Mouse (Mus musculus) thymus, postnatal 4 days (tissue): Measurements from ENCODE around the gene Trpv4.
A peak's percentile ranks its signal among the peaks of the same experiment; 100 is the strongest.

Experiments
- DNase-seq: peaks from one replicate; pipeline ENCODE4 v3.0.0; 2021

Gene Trpv4

DNA sequence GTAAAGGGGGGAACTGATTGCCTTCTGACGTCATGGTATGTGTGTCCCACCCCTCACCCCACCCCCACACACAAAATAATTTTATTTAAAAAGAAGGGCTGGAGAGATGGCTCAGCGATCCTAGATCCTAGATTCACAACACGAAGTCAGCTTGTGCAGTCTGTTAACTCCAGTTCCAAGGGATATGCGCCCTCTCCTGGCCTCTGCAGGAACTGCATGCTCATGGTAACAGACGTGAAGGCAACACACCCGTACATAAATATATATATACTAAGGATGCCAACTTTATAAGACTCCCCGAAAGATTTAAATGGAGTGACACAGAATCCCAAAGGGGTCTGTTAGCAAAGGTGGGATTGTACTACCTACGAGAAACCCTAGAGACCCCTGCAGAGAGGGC lies 39.4 kb downstream of the Trpv4 start:
- DNase-seq = peak; percentile 93

DNA sequence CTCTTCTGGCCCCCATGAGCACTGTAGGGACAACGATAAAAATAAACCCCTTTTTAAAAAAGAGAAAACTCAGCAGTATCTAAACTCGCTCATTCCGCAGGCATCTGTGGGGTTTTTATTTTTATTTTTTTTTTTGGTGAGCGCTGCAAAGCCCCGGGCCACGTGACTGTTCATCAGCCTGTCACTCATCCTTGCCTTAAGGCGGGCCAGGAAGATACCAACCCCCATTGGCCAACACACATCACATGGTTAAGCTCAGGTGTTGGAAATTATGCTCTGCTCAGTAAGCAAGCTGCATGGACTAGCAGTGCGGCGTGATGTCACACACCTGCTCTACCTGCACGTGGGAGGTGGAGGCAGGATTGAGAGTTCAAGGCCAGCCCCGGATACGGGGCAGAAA lies 40.4 kb downstream of the Trpv4 start:
- no peak for DNase-seq

DNA sequence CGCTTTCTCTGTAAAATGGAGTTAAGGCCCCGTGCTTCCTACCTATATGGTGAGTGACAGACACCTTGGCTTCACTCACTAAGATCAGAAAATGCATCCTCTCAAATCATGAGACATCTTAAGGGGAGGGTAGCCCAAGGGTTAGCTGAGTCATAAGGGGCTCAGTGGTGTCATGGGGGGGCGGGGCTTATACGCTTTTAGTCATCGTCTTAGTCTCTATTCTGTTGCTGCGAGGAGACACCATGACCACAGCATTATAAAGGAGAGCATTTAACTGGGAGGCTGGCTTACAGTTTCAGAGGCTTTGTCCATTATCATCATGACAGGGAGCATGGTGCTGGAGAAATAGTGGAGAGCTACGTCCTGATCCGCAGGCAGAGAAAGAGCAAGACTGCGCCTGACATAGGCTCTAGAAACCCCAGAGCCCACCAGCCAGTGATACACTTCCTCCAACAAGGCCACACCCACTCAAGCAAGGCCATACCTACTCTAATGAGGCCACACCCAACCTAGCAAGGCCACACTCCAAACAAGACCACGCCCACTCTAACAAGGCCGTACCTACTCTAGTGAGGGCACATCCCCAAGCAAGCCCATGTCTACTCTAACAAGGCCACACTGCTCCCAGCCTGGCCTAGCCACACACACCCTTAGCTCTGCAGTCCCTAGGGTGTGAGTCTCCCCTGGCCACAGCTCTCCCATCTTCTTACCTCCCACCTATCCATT lies 41.7 kb downstream of the Trpv4 start:
- no peak for DNase-seq

DNA sequence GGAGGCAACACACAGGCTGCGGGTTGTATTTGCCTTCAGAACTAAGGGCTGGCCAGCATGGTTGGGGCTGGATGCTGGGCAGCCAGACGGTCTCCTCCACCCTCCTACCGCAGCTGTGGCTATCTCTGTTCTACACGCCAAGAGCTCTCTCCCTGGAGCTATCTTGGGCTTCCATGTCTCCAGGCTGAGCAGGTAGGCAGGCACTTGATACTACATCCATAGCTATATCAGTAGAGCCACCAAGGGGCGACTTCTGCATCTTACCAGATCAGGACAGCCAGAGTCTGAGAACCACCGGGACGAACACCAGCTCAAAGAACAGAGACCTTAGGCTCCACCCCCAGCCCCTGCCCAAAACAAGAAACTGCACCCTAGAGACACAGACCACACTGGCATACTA lies 43.4 kb downstream of the Trpv4 start:
- DNase-seq = no peak

DNA sequence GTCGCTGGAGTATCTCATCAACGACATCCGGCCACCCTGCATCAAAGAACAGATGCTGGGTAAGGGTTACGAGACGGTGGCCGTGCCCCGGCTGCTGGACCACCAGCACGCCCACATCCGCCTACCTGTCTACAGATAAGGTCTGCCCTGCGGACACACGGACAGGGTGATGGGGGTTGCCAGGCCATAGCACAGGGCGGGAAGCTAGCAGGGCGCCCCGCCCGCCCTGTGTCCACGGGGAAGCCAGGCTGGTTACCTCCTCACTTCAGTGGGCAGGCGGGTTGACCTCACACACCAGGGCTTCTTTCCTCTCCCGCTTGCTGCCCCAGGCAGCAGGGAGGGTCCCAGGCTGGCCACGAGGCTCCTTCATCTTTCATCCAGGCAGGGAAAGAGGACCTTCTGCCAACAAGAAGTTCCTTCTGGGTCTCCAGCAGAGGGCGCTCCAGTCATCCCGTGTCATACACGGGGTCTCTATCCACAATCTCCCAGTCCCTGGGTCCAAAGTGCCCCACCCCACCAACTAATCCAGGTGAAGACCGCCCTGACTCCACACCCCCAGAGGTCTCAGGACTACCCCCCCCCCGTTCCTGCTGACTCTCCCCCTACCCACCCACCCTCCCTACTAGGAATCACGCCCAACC lies 46.1 kb downstream of the Trpv4 start:
- DNase-seq = peak; percentile 90

DNA sequence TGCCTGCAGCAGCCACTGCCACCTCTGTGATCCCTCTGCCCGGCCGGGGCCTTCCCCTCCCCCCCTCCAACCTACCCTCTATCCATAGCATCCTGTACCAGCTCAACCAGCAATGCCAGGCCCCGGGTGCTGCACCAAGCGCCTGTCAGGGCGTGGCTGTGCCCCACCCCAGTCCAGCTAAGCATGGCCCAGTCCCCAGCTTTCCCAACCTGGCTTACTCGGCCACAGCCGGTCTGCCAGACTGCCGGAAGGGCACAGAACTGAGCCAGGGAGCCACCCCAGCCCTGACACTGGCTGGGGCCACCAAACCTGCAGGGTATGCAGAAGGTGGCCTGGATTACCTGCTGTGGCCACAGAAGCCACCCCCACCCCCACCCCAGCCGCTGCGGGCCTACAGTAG lies 47.0 kb downstream of the Trpv4 start:
- no peak for DNase-seq

DNA sequence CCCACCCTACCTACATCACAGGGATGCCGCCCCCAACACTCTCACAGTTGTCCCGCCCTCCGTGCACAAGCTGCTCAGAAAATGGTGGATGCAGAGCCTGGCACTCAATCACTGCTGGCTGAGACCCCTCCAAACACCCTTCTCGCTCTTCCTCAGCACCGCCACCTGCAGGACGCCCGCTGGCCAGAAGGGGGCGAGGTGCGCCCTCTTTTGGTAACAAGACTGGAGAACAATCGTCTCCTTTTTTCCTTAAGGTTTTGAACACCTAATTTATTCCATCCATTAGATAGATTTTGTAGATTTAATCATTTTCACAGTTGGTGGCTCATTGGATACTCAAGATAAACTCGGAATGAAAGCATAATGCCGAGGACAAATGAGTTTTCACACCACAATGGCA lies 49.7 kb downstream of the Trpv4 start:
- peak; percentile 95 for DNase-seq

DNA sequence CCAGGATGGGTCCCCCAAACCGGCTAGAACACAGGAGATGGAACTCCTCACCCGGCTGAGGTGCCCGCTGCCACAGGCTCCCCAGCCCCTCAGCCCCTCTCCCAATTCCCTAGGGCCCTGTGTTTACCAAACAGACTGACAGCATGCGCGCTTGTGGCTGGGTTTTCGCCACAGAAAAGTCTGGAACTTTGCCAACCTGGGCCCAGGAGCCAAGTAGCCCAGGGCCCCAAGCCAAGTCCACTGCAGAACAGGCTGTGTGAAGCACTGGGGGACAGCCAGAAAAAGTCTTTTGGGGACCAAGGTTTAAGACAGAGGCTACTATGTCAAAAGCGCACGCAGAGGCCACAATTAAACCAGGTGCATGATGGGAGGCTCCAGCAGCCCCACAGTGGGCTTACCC lies 50.6 kb downstream of the Trpv4 start:
- no peak for DNase-seq

DNA sequence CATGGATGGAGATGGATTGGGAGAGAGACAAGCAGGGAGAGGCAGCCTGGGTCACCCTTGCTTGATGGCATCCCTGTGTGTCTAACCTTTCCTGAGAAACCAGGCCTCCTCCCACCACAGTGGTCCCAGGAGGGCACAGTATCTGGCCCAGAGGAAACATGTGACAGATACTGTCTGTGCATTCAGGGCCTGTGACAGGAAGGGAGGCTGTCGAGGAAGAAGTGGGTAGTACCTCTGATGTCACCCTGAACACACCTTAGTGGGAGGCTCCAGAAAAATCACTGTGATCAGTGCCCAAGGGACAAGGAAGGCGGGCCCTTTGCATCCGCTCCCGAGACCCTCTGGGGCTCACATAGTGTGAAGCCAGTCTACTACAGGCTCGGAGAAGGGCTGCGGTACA lies 52.2 kb downstream of the Trpv4 start:
- DNase-seq = no peak

DNA sequence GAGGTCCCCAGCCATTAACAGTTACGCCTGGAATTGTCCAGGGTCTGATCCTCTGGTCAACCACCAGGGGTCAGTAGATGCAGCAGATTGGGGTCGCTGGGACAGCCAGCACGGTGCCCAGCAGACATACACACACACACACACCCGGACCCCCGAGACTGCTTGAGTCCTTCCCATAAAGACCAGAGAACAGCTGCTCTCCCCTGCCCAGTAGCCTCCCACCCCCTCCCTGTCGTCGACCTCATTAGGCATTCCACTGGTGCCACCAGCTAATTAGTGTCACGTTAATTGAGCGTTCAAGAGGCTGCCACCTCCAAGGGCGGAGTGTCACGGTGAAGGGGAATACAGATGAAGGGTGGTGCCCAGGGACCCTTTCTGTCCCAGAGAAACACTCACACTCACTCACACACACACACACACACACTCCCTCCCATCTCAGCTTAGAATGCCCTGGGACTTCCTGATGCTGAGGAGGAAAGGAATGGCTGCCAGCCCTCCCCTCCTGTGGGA lies 53.4 kb downstream of the Trpv4 start:
- no peak for DNase-seq

DNA sequence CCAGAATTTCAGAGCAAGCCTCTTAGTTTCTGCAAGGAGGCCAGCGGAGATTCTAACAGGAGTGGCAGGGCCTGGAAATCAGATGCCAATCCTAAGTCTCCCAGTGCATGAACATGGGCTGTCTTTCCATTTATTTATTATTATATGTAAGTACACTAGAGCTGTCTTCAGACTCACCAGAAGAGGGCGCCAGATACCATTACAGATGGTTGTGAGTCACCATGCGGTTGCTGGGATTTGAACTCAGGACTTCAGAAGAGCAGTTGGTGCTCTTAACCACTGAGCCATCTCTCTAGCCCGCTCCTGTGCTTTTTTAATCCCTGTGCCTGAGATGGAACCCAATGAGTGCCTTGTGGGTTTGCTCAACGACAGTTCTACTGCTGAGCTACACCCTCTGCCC lies 54.2 kb downstream of the Trpv4 start:
- DNase-seq = peak; percentile 51

DNA sequence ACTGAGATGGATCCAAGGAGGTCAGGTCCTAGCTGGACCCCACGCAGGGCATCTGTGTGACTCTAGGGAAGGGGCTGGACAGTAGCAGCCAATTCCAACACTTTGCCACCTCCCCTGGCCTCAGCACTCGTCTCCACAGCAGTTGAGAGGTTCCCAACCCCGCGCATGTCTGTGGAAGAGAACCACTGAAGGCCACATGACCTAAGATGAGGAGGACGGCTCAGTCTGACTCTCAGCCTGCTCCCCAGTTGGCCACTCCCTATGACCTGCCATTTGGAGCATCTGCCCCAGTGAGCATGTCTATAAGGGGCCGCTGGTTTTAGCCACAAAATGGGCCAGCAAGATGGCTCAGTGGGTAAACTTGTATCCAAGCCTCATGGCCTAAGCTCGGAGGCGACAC lies 56.2 kb downstream of the Trpv4 start:
- DNase-seq = no peak

DNA sequence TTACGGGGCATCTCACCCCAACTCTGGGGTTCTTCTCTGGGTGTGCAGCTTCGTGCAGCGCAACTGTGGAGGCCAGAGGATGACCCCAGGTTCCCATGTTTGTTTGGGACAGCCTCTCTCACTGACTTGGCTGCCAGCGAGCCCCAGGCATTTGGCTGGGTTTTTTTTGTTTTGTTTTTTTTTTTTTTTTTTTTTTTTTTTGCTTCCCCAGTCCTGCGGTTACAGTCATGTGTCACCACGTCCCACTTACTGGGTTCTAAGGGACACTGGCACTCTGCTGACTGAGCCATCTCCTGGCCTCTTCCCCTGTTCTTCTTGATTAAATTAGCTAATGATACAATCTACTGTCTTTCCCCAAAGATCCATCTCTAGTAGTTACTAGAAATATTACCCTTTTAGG lies 60.6 kb downstream of the Trpv4 start:
- DNase-seq = no peak

DNA sequence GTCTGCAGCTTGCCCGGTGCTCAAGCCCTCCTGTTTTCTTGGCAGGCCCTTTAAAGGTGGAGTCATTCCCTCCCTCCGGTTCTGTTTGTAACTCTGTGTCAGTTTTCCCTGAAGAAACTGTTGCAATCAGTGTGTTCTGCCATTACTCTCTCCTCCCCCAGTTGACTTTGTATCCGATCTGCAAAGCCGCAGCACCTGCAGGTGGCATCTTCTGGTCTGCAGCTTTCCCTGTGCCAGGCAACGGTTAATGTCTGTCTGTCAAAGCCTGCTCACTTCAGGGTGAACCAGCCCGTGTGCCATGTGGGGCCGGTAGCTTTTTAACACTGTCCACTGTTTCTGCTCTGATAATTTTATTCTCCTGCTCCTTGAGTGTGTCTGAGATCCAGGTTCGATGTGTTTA lies 61.0 kb downstream of the Trpv4 start:
- peak; percentile 75 for DNase-seq

DNA sequence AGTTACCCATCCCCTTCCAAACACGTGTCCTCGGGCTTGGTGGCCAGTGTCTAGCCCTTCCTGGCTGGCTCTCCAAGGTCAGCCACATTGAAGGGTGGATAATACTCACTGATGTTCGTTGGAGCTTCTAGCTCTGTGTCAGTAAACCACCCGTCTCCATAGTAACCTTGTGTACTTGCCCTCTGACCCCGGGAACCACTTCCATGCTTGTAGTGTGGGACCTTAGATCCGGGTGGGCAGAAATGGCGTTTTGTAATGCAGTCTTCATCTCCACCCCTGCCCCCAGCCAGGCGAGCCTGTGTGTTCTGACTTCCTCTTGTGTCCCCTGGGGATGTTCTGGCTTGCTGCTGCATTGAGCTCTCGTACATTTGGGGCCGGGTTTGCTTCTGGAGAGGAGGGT lies 61.6 kb downstream of the Trpv4 start:
- DNase-seq = peak; percentile 77

DNA sequence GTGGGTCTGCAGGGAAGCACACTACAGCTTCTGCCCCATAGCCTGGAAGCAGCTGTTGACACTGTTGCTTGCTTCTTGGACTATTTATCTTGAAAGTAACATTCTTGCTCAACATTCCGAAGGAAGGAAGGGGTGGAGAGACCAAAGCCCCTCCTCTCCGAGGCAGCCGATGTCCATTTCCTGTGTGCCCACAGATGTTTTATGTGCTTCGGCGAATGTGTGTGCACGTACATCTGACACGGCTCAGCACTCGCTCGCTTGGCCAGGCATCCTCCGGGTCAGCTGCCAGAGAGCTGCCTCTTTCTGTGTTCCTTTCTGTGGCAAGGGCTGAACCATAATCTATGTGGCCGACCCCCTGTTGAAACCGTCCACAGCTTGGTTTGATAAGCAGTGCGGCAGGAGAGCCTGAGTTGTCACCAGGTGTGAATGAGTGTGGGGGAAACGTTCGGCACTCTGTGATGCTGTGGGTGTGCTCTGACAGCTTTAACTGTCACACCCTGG lies 63.4 kb downstream of the Trpv4 start:
- DNase-seq = peak; percentile 69

DNA sequence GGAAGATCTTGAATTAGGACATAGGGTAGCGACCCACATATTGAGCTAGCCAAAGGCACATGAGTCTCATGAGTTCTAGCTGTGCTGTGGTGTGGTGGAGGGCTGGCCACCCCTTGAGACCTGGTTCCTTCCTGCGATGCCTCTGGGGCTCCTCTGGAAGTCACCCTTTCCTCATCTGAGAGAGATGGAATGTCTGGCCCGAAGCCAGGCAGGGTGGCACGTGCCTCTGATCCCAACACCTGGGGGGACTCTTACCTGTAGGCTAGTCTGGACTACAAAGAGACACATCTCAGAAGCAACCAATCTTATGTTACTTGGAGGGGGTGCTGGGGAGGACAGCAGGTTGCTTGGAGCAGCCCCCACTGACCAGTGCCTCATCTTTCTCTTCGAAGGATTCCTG lies 64.3 kb downstream of the Trpv4 start:
- DNase-seq = no peak

DNA sequence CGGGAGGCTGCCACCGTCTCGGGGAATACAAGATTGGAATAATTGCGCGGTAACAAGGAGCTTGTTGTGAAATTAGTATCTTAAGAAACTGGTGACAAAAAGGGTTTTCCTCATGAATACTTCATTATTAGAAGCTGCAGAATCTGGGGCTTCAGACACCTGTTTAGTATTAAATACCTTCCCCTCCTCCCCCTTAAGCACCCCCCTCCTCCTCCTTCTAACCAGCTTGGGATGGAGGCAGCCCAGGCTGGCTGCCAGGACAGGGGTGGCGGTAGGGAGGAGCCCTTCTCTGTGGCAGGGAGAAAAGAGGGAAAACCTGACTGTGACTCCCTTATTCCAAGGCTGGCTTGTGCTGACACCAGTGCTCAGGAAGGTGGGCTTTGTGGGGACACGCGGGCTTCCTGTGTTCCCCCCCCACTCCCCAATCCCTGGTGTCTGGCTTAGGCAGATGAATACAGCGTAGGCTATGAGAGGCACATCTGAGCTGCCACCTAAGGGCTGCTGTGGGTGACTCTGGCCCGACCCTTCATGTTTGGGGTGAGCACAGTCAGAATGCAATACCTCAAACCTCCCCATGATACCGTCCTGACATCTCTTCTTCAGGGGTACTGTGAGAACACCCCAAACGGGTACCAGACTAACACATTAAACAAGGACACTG lies 64.9 kb downstream of the Trpv4 start:
- peak; percentile 53 for DNase-seq

DNA sequence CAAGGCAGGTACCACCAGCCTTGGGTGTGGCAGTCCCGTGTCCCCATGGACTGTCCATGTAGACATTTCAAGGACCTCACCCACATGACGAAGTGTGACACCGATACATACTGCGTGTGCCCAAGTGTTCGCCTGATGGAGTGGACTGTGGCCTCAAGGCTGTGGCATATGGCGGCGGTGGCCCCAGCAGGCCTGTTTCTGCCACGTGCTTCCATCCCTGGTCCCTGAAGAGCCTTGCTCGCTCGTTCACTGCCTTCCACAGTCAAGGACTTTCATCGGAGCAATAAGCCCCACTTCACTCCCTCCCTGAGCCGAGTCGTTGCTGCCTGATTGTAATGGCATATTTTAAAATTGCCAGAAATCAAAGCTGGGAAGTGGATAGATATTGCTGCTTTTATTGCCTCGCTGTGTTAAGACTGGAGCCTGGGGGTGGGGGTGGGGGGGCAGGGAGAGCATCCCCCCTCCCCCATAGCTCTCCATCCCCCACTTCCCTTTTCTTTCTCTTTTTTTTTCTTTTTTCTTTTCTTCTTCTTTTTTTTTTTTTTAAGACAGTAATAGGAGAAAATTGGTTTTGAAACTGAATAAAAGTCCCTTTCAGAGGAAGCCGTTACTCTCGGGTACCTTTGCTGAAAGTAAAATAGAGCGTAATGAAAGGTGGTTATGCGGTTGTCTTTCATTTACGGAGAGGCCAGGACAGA lies 65.6 kb downstream of the Trpv4 start:
- no peak for DNase-seq

DNA sequence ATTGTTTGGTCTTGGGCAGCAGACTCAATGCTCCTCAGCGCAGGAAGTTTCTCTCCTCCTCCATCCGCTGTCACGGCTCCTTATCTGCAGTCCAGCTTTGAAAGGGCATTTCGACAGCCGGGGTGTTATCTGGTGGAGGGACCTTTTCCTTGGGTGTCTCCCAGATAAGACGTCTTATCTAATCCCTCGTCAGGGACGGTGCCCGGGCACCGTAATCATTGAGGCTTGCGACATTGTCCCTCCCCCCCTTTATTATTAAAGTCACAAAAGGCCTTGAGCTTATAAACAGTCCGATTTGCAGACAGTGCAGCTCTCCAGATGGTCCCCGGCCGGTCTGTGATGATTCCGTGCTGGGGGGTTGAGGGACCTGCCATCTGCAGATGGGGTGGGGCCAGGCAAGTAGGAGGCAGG lies 67.1 kb downstream of the Trpv4 start:
- DNase-seq = no peak

DNA sequence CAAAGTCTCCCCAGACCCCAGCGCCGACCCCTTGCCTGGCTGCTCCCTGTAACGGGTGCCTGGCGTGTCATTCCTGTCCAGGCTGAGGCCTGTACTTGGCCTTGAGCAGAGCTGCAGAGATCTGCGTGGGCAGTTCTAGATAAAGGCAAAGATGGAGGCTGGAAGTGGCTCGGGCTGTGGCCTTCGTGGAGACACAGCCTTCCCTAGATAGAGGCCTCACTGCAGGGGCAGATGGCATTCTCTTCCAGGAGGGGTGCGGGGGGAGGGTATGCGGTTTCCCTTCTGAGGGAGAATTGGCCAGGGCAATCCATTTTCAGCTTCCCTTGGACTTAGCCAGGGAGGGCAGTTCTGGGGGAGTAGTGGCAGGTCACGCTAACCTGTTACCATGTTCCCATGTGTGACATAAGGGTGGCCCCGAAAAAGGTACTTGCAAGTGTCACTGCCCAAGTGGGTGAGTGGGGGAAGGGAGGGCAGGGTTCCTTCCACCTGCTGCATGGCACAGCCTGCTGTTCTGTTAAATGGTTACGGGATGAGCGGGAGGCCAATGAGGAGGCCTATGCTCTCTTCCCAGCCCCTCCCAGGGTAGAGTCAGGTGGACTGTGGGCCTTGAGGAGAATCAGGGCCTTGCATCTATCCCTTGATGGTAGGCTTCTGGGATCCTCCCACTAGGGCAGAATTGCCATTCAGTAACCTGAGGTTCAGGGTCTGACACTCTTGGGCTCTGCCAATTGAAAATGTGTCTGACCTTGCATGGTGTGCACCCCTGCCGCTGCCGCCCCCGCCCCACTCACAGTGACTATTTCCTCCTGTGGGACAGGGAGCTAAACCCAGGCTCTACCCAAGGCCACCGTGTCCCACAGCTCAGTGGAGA lies 67.9 kb downstream of the Trpv4 start:
- DNase-seq = no peak

DNA sequence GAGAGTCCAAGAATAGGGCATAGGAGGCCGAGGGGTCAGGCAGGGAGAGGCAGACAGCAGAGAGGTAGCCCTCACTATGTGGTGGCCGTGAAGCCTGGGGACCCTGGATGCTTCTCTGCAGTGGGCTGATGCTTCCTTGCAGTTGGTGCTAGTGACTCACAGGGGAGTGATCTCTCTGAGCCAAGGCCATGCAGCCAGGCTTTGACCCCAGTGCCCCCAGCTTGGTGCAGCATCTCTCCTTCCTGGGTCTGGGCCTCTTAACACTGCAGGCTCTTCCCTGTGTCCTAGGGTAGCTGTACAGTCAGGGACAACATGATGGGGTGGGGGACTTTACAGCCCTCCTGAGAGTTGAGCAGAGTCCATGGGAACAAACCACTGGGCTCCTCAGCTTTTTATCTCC lies 68.8 kb downstream of the Trpv4 start:
- no peak for DNase-seq
